Mouse (Mus musculus) midbrain, embryonic 15.5 days (tissue): ENCODE results near the gene Uba7. TPM values are rescaled to one million over a fixed set of nuclear protein-coding genes. Genes with fewer than 3 reads are reported as not detected.

ENCODE experiments used
- ATAC-seq: fragments of 200-750 bp; cut with Nextera tagmentation; replicated peaks from 2 replicates; pipeline ENCODE4 v1.8.0; 2017; ENCODE audit warnings: moderate TSS enrichment
- H3K27ac ChIP-seq: fragments of 300-500 bp; sonication (generic); 2 replicates; pipeline ENCODE4 v1.5.1; 2015; ENCODE audit warnings: mild to moderate bottlenecking, inconsistent platforms
- H3K27me3 ChIP-seq: fragments of 300-500 bp; sonication (generic); replicated peaks from 2 replicates; pipeline ENCODE4 v1.6.1; 2015; ENCODE audit warnings: inconsistent platforms
- H3K36me3 ChIP-seq: fragments of 300-500 bp; sonication (generic); replicated peaks from 2 replicates; pipeline ENCODE4 v1.6.1; 2015; ENCODE audit warnings: inconsistent platforms
- H3K4me1 ChIP-seq: fragments of 300-500 bp; sonication (generic); 2 replicates; pipeline ENCODE4 v1.6.1; 2015; ENCODE audit warnings: inconsistent platforms
- H3K4me2 ChIP-seq: fragments of 300-500 bp; sonication (generic); 2 replicates; pipeline ENCODE4 v1.6.1; 2015; ENCODE audit warnings: inconsistent platforms, mild to moderate bottlenecking, moderate library complexity
- H3K4me3 ChIP-seq: fragments of 300-500 bp; sonication (generic); 2 replicates; pipeline ENCODE4 v1.5.1; 2015; ENCODE audit warnings: mild to moderate bottlenecking, inconsistent platforms
- H3K9ac ChIP-seq: fragments of 300-500 bp; sonication (generic); 2 replicates; pipeline ENCODE4 v1.6.1; 2015; ENCODE audit warnings: mild to moderate bottlenecking, inconsistent platforms
- H3K9me3 ChIP-seq: fragments of 300-500 bp; sonication (generic); 2 replicates; pipeline ENCODE4 v1.6.1; 2016; ENCODE audit warnings: inconsistent platforms
- WGBS: fragments of 180-500 bp; shearing (Covaris S2); methylation state at CpG from one replicate; pipeline ENCODE4 v1.1.7; 2015; ENCODE audit warnings: mixed read lengths; 5-methylcytosine and 5-hydroxymethylcytosine counted together
- polyA plus RNA-seq: library from polyadenylated mRNA; unstranded; fragments of >200 nt; fragmentation: Nextera tagmentation; extraction: Ambion mirVana; gene quantifications from 2 replicates; pipeline ENCODE4 v1.2.1, GENCODE M21; 2015

Gene Uba7
- polyA plus RNA-seq, 1 experiment from 2014 or later: 5.9 TPM

- H3K27ac ChIP-seq: peak overlapping the region; percentile 28; the same call in 1 of the 2 replicates
- ATAC-seq: no peak
- 69% methylated on average over 9 of the region's 9 CpGs for WGBS
- H3K4me2 ChIP-seq: peak overlapping the region; percentile 96
- H3K9ac ChIP-seq: peak overlapping the region; percentile 55; the same call in 1 of the 2 replicates
- H3K9me3 ChIP-seq: no peaks in the 10 kb centered on the region
- no peaks in the 10 kb centered on the region for H3K36me3 ChIP-seq
- peaks cover 23% of the 10 kb centered on the region for H3K4me1 ChIP-seq
- H3K27me3 ChIP-seq: peaks cover 11% of the 10 kb centered on the region
- H3K4me3 ChIP-seq: peak overlapping the region; percentile 77
Observed at GRCm38 (mm10) chr9:107984754-107985055, 9.4 kb downstream of the Uba7 start.

- ATAC-seq: peak; percentile 88
- H3K36me3 ChIP-seq: no peaks in the 10 kb centered on the region
- peaks cover 23% of the 10 kb centered on the region for H3K4me1 ChIP-seq
- peak within 1 kb of the TSS; percentile 77 for H3K4me3 ChIP-seq
- H3K4me2 ChIP-seq: peak within 1 kb of the TSS; percentile 96
- no peaks in the 10 kb centered on the region for H3K9me3 ChIP-seq
- H3K27ac ChIP-seq: peak within 1 kb of the TSS; percentile 41
- peaks cover 11% of the 10 kb centered on the region for H3K27me3 ChIP-seq
- under 1% methylated on average over 57 of the region's 58 CpGs for WGBS
- peak within 1 kb of the TSS; percentile 55 for H3K9ac ChIP-seq
Observed at GRCm38 (mm10) chr9:107985131-107986119, 10.1 kb downstream of the Uba7 start, which contains the start of gene Inka1. Gene Inka1, minus strand, starts transcription at chr9:107985879.

- peak; percentile 75 for ATAC-seq
- H3K36me3 ChIP-seq: no peaks in the 10 kb centered on the region
- peak overlapping the region; percentile 96 for H3K4me2 ChIP-seq
- no peak overlapping the region for H3K9ac ChIP-seq
- 7% methylated on average over 18 of the region's 18 CpGs for WGBS
- peak overlapping the region; percentile 41 for H3K27ac ChIP-seq
- peak overlapping the region; percentile 77 for H3K4me3 ChIP-seq
- H3K27me3 ChIP-seq: peaks cover 11% of the 10 kb centered on the region
- peaks cover 23% of the 10 kb centered on the region for H3K4me1 ChIP-seq
- no peaks in the 10 kb centered on the region for H3K9me3 ChIP-seq
Observed at GRCm38 (mm10) chr9:107986376-107986775, 11.1 kb downstream of the Uba7 start.

- 82% methylated on average over 3 of the region's 3 CpGs for WGBS
Observed at GRCm38 (mm10) chr9:107987950-107988349, 12.6 kb downstream of the Uba7 start.

GRCm38 (mm10) chr9:107992197-107992596 lies 16.9 kb downstream of the Uba7 start, which contains the start of gene Cdhr4:
Gene Cdhr4, plus strand, starts transcription at chr9:107992497.
- H3K36me3 ChIP-seq: no peaks in the 10 kb centered on the region
- no peak for ATAC-seq

More at GRCm38 (mm10) chr9:107987950-107988349, 12.6 kb downstream of the Uba7 start:
- Histone ChIP-seq H3K27ac (no peak overlapping the region), H3K9ac (no peak overlapping the region), H3K36me3 (no peaks in the 10 kb centered on the region), H3K9me3 (no peaks in the 10 kb centered on the region), H3K27me3 (peaks cover 11% of the 10 kb centered on the region), H3K4me2 (no peak overlapping the region), H3K4me1 (peaks cover 23% of the 10 kb centered on the region), H3K4me3 (no peak overlapping the region)
- no peak for ATAC-seq

GRCm38 (mm10) chr9:107993013-107993412 lies 17.7 kb downstream of the Uba7 start:
- H3K4me1 ChIP-seq: no peaks in the 10 kb centered on the region
- no peaks in the 10 kb centered on the region for H3K27me3 ChIP-seq
- no peak for ATAC-seq
- H3K4me2 ChIP-seq: no peak overlapping the region
- no peak overlapping the region for H3K4me3 ChIP-seq
- no peak overlapping the region for H3K9ac ChIP-seq
- no peak overlapping the region for H3K27ac ChIP-seq
- WGBS: 81% methylated on average over 11 of the region's 11 CpGs
- H3K36me3 ChIP-seq: no peaks in the 10 kb centered on the region
- no peaks in the 10 kb centered on the region for H3K9me3 ChIP-seq

More at GRCm38 (mm10) chr9:107992197-107992596, 16.9 kb downstream of the Uba7 start, which contains the start of gene Cdhr4:
- H3K27ac ChIP-seq: no peak within 1 kb of the TSS
- 59% methylated on average over 2 of the region's 2 CpGs for WGBS
- H3K4me1 ChIP-seq: no peaks in the 10 kb centered on the region
- H3K4me2 ChIP-seq: no peak within 1 kb of the TSS
- no peak within 1 kb of the TSS for H3K9ac ChIP-seq
- H3K4me3 ChIP-seq: no peak within 1 kb of the TSS
- H3K27me3 ChIP-seq: no peaks in the 10 kb centered on the region
- no peaks in the 10 kb centered on the region for H3K9me3 ChIP-seq

- no peaks in the 10 kb centered on the region for H3K4me1 ChIP-seq
Observed at GRCm38 (mm10) chr9:107994464-107994863, 19.2 kb downstream of the Uba7 start.

GRCm38 (mm10) chr9:107995513-107995912 lies 20.2 kb downstream of the Uba7 start:
- no peaks in the 10 kb centered on the region for H3K4me1 ChIP-seq
- ATAC-seq: no peak
- H3K9me3 ChIP-seq: no peaks in the 10 kb centered on the region
- H3K27ac ChIP-seq: no peak overlapping the region
- 93% methylated on average over 21 of the region's 21 CpGs for WGBS
- H3K4me3 ChIP-seq: no peak overlapping the region
- no peaks in the 10 kb centered on the region for H3K27me3 ChIP-seq
- no peaks in the 10 kb centered on the region for H3K36me3 ChIP-seq
- no peak overlapping the region for H3K4me2 ChIP-seq
- H3K9ac ChIP-seq: no peak overlapping the region

More at GRCm38 (mm10) chr9:107994464-107994863, 19.2 kb downstream of the Uba7 start:
- Histone ChIP-seq H3K27ac (no peak overlapping the region), H3K27me3 (no peaks in the 10 kb centered on the region), H3K4me2 (no peak overlapping the region), H3K9ac (no peak overlapping the region), H3K4me3 (no peak overlapping the region), H3K36me3 (no peaks in the 10 kb centered on the region), H3K9me3 (no peaks in the 10 kb centered on the region)
- no peak for ATAC-seq
- WGBS: 69% methylated on average over 2 of the region's 2 CpGs

- Histone ChIP-seq H3K9me3 (no peaks in the 10 kb centered on the region), H3K4me3 (no peak within 1 kb of the TSS), H3K4me2 (no peak within 1 kb of the TSS), H3K4me1 (no peaks in the 10 kb centered on the region), H3K27me3 (no peaks in the 10 kb centered on the region), H3K9ac (no peak within 1 kb of the TSS), H3K36me3 (no peaks in the 10 kb centered on the region), H3K27ac (no peak within 1 kb of the TSS)
- WGBS: 82% methylated on average over 5 of the region's 5 CpGs
- no peak for ATAC-seq
Observed at GRCm38 (mm10) chr9:107996049-107996448, 20.7 kb downstream of the Uba7 start, which contains the start of gene Gm20662. Gene Gm20662, plus strand, starts transcription at chr9:107996349.

GRCm38 (mm10) chr9:108001922-108002770 lies 26.8 kb downstream of the Uba7 start, which contains the start of gene Ip6k1:
Gene Ip6k1, plus strand, starts transcription at chr9:108002501.
- no peaks in the 10 kb centered on the region for H3K9me3 ChIP-seq
- peak within 1 kb of the TSS; percentile 98 for H3K9ac ChIP-seq
- peak within 1 kb of the TSS; percentile 95 for H3K27ac ChIP-seq
- H3K4me3 ChIP-seq: peak within 1 kb of the TSS; percentile 89
- peak; percentile 99 for ATAC-seq
- under 1% methylated on average over 51 of the region's 51 CpGs for WGBS
- H3K27me3 ChIP-seq: no peaks in the 10 kb centered on the region
- peaks cover 33% of the 10 kb centered on the region for H3K4me1 ChIP-seq
- peak within 1 kb of the TSS; percentile 87 for H3K4me2 ChIP-seq
- H3K36me3 ChIP-seq: no peaks in the 10 kb centered on the region

GRCm38 (mm10) chr9:108002778-108003530 lies 27.6 kb downstream of the Uba7 start:
- peaks cover 37% of the 10 kb centered on the region for H3K4me1 ChIP-seq
- peak overlapping the region; percentile 89 for H3K4me3 ChIP-seq
- WGBS: under 1% methylated on average over 50 of the region's 50 CpGs
- peak overlapping the region; percentile 98 for H3K9ac ChIP-seq
- peak; percentile 62; the same call in 1 of the 2 replicates for ATAC-seq
- peak overlapping the region; percentile 95 for H3K27ac ChIP-seq
- no peaks in the 10 kb centered on the region for H3K9me3 ChIP-seq
- H3K36me3 ChIP-seq: no peaks in the 10 kb centered on the region
- H3K4me2 ChIP-seq: peak overlapping the region; percentile 87
- no peaks in the 10 kb centered on the region for H3K27me3 ChIP-seq
